Mouse (Mus musculus) intestine, embryonic 16.5 days (tissue): ENCODE data around the gene Map2k6. TPM values are rescaled to one million over a fixed set of nuclear protein-coding genes. Genes with fewer than 3 reads are reported as not detected.

Experiments used
- ATAC-seq: fragments of 200-750 bp; cut with Nextera tagmentation; 2 replicates; pipeline ENCODE4 v1.8.0; 2017; ENCODE audit warnings: moderate TSS enrichment, moderate library complexity
- H3K27ac ChIP-seq: fragments of 300-500 bp; sonication (generic); 2 replicates; pipeline ENCODE4 v1.5.1; 2014; ENCODE audit warnings: mild to moderate bottlenecking, low read length
- H3K27me3 ChIP-seq: fragments of 300-500 bp; sonication (generic); replicated peaks from 2 replicates; pipeline ENCODE4 v1.6.1; 2014; ENCODE audit warnings: low read length, control low read depth, mixed read lengths; ENCODE audit not compliant: control insufficient read depth, insufficient read depth
- H3K36me3 ChIP-seq: fragments of 300-500 bp; sonication (generic); 2 replicates; pipeline ENCODE4 v1.6.1; 2014; ENCODE audit warnings: low read length, control low read depth; ENCODE audit not compliant: control insufficient read depth, insufficient read depth
- H3K4me1 ChIP-seq: fragments of 300-500 bp; sonication (generic); 2 replicates; pipeline ENCODE4 v1.6.1; 2014; ENCODE audit warnings: low read length, control low read depth, mixed read lengths; ENCODE audit not compliant: control insufficient read depth, insufficient read depth
- H3K4me2 ChIP-seq: fragments of 300-500 bp; sonication (generic); 2 replicates; pipeline ENCODE4 v1.6.1; 2014; ENCODE audit warnings: low read depth, low read length, control low read depth
- H3K4me3 ChIP-seq: fragments of 300-500 bp; sonication (generic); 2 replicates; pipeline ENCODE4 v1.5.1; 2014; ENCODE audit warnings: mild to moderate bottlenecking, low read length
- H3K9ac ChIP-seq: fragments of 300-500 bp; sonication (generic); 2 replicates; pipeline ENCODE4 v1.6.1; 2014; ENCODE audit warnings: low read depth, low read length
- H3K9me3 ChIP-seq: fragments of 300-500 bp; sonication (generic); 2 replicates; pipeline ENCODE4 v1.6.1; 2016; ENCODE audit warnings: low read length, control low read depth; ENCODE audit not compliant: control insufficient read depth
- WGBS: fragments of 180-500 bp; shearing (Covaris S2); extraction: QIAGEN DNeasy Blood & Tissue Kit; methylation state at CpG from one replicate; pipeline ENCODE4 v1.1.7; 2014; 5-methylcytosine and 5-hydroxymethylcytosine counted together
- polyA plus RNA-seq: library from polyadenylated mRNA; unstranded; fragments of >200 nt; fragmentation: Nextera tagmentation; extraction: Ambion mirVana; gene quantifications from 2 replicates; pipeline ENCODE4 v1.2.1, GENCODE M21; 2015

The Map2k6 gene
- polyA plus RNA-seq, 1 experiment from 2014 or later, result 17.4 TPM

DNA sequence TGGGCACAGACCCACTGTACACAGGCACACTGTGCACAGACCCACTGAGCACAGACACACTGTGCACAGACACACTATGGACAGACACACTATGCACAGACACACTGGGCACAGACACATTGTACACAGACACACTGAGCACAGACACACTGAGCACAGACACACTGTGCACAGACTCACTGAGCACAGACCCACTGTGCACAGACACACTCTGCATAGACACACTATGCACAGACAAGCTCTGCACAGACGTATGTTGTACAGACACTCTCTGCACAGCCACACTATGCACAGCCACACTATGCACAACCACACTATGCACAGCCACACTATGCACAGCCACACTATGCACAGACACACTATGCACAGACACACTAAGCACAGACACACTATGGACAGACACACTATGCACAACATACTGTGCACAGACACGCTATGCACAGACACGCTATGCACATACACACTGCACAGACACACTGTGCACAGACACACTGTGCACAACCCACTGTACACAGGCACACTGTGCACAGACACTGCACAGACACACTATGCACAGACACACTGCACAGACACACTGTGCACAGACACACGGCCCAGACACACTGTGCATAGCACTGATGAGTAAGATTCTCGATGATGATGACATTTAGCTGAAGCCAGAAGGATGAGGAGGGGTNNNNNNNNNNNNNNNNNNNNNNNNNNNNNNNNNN is 54.7 kb downstream of the Map2k6 start:
- no peak for ATAC-seq
- no peak overlapping the region for H3K9ac ChIP-seq
- H3K9me3 ChIP-seq, result no peaks in the 10 kb centered on the region
- no peak overlapping the region for H3K27ac ChIP-seq
- no peak overlapping the region for H3K4me3 ChIP-seq
- WGBS, result 92% methylated on average over 5 of the region's 5 CpGs
- H3K36me3 ChIP-seq, result no peaks in the 10 kb centered on the region
- H3K27me3 ChIP-seq, result no peaks in the 10 kb centered on the region
- H3K4me2 ChIP-seq, result no peak overlapping the region
- H3K4me1 ChIP-seq, result peaks cover 30% of the 10 kb centered on the region

DNA sequence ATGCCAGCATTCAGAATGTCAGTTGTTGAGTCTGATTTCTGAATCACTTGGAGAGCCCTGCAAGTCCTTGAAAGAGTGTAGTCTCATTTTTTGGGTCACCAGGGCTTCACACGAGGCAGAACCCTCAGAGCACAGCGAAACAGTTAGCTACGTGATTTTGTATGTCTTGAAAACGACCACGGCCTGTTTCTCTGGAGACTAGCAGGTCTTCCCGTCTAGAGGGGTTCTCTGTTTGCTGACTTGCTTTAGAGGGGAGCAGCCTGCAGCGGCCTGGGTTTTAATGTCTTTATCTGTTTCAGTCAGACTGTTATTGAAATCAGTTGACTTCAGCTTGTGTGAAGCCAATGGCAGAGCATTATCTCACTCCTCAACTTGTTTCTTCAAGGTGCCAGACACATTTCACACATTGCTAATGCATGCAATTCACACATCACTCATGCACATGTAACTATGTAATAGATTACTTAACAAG is 58.6 kb downstream of the Map2k6 start:
- no peak overlapping the region for H3K4me2 ChIP-seq
- no peaks in the 10 kb centered on the region for H3K9me3 ChIP-seq
- no peak overlapping the region for H3K27ac ChIP-seq
- no peak for ATAC-seq
- no peak overlapping the region for H3K9ac ChIP-seq
- H3K36me3 ChIP-seq, result no peaks in the 10 kb centered on the region
- H3K27me3 ChIP-seq, result no peaks in the 10 kb centered on the region
- H3K4me3 ChIP-seq, result no peak overlapping the region
- 80% methylated on average over 7 of the region's 7 CpGs for WGBS
- H3K4me1 ChIP-seq, result peaks cover 13% of the 10 kb centered on the region

DNA sequence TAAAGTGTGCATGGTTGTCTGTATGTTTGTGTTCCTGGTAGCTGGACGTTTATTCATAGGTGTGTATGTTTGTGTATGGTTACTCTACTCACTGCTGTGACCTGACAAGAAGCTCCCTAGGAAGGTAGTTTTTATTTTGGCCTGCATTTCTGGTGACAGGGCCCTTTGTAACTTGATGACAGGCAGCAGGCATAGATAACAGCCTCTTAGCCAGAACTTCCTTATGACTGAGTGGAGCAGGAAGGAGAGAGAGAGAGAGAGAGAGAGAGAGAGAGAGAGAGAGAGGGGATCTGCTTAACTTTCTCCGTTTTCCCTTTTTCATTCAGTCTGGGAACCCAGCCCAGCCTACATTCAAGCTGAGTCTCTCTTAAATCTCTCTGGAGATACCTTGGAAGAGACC is 61.6 kb downstream of the Map2k6 start:
- Histone ChIP-seq H3K4me2 (no peak overlapping the region), H3K4me1 (peaks cover 27% of the 10 kb centered on the region), H3K9me3 (no peaks in the 10 kb centered on the region), H3K4me3 (no peak overlapping the region), H3K36me3 (no peaks in the 10 kb centered on the region), H3K27me3 (no peaks in the 10 kb centered on the region), H3K27ac (no peak overlapping the region), H3K9ac (no peak overlapping the region)
- 34% methylated on average over 2 of the region's 2 CpGs for WGBS
- no peak for ATAC-seq

DNA sequence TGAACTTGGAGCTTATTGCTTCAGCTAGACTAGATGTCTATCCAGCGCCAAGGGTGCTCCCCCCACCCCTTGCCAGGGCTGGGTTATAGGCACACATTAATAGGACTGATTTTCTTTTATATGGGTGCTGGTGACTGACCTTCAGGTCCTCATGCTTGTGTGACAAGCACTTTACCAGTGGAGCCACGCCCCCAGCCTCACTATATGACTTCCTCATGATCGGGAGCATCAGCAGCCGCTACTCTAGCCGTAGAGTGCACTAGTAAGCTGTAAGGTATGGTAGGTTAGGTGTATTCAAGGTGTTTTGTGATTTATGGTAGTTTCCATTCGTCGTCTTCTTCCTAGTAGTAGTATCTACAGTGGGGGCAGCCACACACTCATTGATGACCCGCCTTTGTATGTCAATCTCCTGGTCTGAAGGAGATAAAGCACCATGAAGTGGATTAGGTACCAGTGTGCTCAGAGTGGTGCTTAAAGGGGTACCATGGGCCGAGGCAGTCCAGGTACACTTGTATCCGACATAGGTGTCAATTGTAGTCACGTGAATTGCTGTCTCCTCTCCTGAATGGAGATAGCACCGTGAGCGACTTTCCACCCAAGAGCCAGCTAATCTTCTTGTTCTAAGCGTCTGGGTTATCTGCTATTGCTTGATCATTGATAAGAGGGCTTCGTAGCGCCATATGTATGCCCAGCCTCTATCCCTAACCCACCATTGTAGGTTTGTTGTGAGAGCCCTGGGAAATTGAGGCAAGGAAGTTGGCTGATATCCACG is 62.8 kb downstream of the Map2k6 start:
- Histone ChIP-seq H3K27me3 (no peaks in the 10 kb centered on the region), H3K9me3 (no peaks in the 10 kb centered on the region), H3K4me3 (no peak overlapping the region), H3K4me2 (no peak overlapping the region), H3K9ac (no peak overlapping the region), H3K27ac (no peak overlapping the region), H3K36me3 (no peaks in the 10 kb centered on the region), H3K4me1 (peaks cover 27% of the 10 kb centered on the region)
- WGBS, result 86% methylated on average over 17 of the region's 17 CpGs
- peak; percentile 39; the same call in 1 of the 2 replicates for ATAC-seq

DNA sequence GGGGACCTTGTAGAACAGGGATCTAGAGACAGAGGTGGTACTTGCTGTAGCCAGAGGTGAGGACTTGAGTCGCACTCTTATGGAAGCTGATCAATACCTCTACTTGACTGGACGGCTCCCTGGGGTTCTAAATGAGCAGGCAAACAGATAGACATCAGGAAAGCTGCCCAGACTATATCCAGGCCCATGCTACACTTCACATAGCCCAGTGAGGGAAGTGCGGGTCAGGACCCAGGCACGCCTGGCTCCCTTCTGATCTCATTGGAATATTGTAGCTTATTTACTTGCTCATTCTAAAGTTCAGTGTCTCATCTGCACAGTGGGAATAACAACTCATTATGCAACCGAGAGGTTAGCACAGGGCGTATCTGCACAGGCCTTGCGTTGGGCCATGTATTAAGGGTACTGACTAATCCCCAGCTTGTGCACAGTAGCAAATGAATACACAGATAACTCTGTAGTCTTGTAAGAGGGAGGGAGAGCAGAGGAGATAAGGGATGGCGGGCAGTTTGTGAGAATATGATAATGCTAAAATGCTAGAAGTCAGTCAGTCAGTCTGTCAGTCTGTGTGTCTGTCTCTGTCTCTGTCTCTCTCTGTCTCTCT is 64.2 kb downstream of the Map2k6 start:
- no peaks in the 10 kb centered on the region for H3K27me3 ChIP-seq
- 67% methylated on average over 8 of the region's 8 CpGs for WGBS
- no peak overlapping the region; the same call in 1 of the 2 replicates for H3K27ac ChIP-seq

DNA sequence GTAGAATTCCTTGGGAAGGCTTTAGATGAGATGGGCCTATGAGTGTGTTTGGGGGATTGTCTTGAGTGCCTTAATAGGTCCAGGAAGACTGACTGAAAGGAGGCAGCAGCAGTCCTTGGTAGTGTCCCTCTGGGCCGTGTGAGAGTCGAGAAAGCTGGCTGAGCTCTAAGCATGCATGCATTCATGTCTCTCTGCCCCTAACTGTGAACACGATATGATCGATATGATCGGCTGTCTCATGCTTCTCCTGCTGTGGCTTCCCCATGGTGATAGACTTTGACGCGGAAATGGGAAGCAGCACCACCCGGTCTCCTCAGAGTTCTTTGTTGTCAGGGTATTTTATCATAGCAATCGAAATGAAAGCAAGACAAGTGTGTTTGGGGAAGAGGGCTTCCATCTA is 64.9 kb downstream of the Map2k6 start:
- Histone ChIP-seq H3K9ac (no peak overlapping the region), H3K4me2 (no peak overlapping the region), H3K36me3 (no peaks in the 10 kb centered on the region), H3K4me1 (peaks cover 26% of the 10 kb centered on the region), H3K9me3 (no peaks in the 10 kb centered on the region), H3K27me3 (no peaks in the 10 kb centered on the region), H3K27ac (no peak overlapping the region), H3K4me3 (no peak overlapping the region)
- peak; percentile 8; the same call in 1 of the 2 replicates for ATAC-seq
- WGBS, result 68% methylated on average over 9 of the region's 9 CpGs

More for the DNA sequence above, 64.2 kb downstream of the Map2k6 start:
- no peaks in the 10 kb centered on the region for H3K36me3 ChIP-seq
- H3K4me3 ChIP-seq, result no peak overlapping the region
- peak; percentile 90 for ATAC-seq
- H3K4me2 ChIP-seq, result no peak overlapping the region
- peaks cover 27% of the 10 kb centered on the region for H3K4me1 ChIP-seq
- H3K9me3 ChIP-seq, result no peaks in the 10 kb centered on the region
- H3K9ac ChIP-seq, result no peak overlapping the region

DNA sequence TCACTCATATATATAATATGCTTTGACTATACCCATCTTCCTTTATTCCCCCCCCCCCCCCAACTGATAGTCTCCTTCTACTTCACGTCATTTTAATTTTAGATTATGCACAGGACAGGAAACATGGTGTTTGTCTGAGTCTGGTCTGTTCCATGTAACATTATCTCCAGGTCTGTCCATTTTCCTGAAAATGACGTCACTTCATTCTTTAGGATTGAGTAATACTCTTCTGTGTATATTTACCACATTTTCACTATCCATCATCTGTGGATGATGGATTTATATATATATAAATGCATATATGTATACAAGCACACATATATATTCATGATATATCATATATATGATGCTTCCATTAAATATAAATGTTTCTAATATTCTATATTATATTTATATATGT is 70.1 kb downstream of the Map2k6 start:
- H3K9ac ChIP-seq, result no peak overlapping the region
- no peaks in the 10 kb centered on the region for H3K36me3 ChIP-seq
- no peak overlapping the region for H3K27ac ChIP-seq
- H3K27me3 ChIP-seq, result no peaks in the 10 kb centered on the region
- H3K4me3 ChIP-seq, result no peak overlapping the region
- no peak for ATAC-seq
- no peaks in the 10 kb centered on the region for H3K9me3 ChIP-seq
- peaks cover 2% of the 10 kb centered on the region; the same call in 1 of the 2 replicates for H3K4me1 ChIP-seq
- 58% methylated on average over 2 of the region's 2 CpGs for WGBS
- no peak overlapping the region for H3K4me2 ChIP-seq

DNA sequence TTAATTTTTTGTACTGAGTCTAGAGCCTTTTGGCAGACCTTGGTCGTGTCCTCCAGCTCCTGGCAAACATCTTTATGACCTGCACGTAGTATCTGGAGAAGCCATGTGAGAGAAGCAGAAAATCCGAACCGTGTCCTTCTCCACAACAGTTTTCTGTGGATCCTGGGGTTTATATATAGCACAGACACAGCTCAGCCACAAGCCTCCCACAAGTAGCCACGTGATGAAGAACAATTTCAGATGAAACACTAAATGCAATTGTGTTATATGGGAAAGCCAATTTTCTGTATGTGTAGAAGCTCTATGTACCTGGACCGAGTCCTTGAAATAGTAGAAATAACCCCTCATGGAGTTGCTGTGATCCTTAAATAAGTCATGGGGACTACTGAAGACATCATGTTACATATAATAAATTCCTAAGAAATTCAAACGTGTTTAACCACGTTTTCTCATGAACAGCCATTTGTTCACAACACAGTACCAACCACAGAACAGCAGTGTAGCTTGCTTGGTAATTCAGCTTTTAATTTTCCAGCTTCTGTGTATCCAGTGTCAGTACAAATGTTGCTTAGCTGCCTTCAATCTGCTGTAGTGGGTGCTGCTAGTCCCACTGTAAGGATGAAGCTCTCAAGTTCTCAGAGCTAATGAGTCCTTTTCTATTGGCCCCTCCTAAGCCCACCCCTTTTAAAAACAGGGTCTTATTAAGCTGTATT is 71.8 kb downstream of the Map2k6 start:
- Histone ChIP-seq H3K36me3 (no peaks in the 10 kb centered on the region), H3K4me3 (no peak overlapping the region), H3K4me1 (0 out of 2 replicates have a peak, but pooled peaks cover 3% of the 10 kb centered on the region), H3K4me2 (no peak overlapping the region), H3K9ac (no peak overlapping the region), H3K9me3 (no peaks in the 10 kb centered on the region), H3K27ac (no peak overlapping the region), H3K27me3 (no peaks in the 10 kb centered on the region)
- ATAC-seq, result no peak
- 84% methylated on average over 8 of the region's 8 CpGs for WGBS

DNA sequence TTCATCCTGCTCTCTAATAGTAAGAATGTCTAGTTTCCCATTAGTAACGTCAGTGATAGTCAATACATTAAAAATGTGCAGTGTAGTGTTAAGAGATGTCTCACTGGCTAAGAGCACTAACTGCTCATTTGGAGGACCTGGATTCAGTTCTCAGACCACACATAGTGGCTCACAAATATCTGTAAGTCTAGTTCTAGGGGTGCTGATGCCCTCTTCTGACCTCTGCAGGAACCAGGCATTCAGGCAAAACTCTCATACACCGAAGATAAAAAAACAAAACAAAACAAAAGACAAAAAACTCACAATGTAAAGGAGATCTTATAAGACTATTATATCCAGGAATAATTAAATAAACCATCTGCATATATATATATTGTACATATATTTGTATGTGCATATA is 72.4 kb downstream of the Map2k6 start:
- no peaks in the 10 kb centered on the region for H3K27me3 ChIP-seq
- WGBS, result 83% methylated on average over 2 of the region's 2 CpGs
- H3K36me3 ChIP-seq, result no peaks in the 10 kb centered on the region
- no peak overlapping the region for H3K9ac ChIP-seq
- no peak overlapping the region for H3K4me2 ChIP-seq
- H3K4me1 ChIP-seq, result 0 out of 2 replicates have a peak, but pooled peaks cover 3% of the 10 kb centered on the region
- no peaks in the 10 kb centered on the region for H3K9me3 ChIP-seq
- no peak overlapping the region for H3K4me3 ChIP-seq
- no peak overlapping the region for H3K27ac ChIP-seq
- ATAC-seq, result no peak
